Mouse (Mus musculus) gastrocnemius, adult 8-10 months (tissue): ENCODE measurements at regions not wholly inside any gene's neighbourhood (a gene's known extent, or its start where the extent isn't known, plus 50 kb on each side); places are given as distances from the start of the nearest gene placed in this dataset.
"Not testable (repeated sequence)": the region's sequence is repeated elsewhere in the genome, so short reads cannot be mapped to it uniquely, and the experiment has no call there.

Experiments used
- DNase-seq, 2 experiments: peaks; one replicate each; pipeline ENCODE4 v3.0.0; 2022; ENCODE audit warnings: low spot score in 2 of 2

GRCm38 (mm10) chr12:29356681-29357397, 171.3 kb upstream of the Myt1l start:
- DNase-seq = no peak

- DNase-seq = no peak
These were observed 166.9 kb upstream of the Myt1l start for GRCm38 (mm10) chr12:29361236-29361635.

GRCm38 (mm10) chr12:29367741-29368106, 160.5 kb upstream of the Myt1l start:
- DNase-seq = not testable (repeated sequence)

GRCm38 (mm10) chr12:29368107-29368819, 159.9 kb upstream of the Myt1l start:
- peak in 1 of 2 experiments; percentile 10 for DNase-seq

- no peak for DNase-seq
These were observed 159.4 kb upstream of the Myt1l start for GRCm38 (mm10) chr12:29368820-29369175.

- DNase-seq = no peak
These were observed 136.4 kb upstream of the Myt1l start for GRCm38 (mm10) chr12:29391756-29392155.

- no peak for DNase-seq
These were observed 133.9 kb upstream of the Myt1l start for GRCm38 (mm10) chr12:29394271-29394670.

- DNase-seq = no peak
These were observed 133.3 kb upstream of the Myt1l start for GRCm38 (mm10) chr12:29394881-29395280.

GRCm38 (mm10) chr12:29395401-29395982, 132.7 kb upstream of the Myt1l start:
- DNase-seq = no peak

GRCm38 (mm10) chr12:29404434-29404833, 123.8 kb upstream of the Myt1l start:
- DNase-seq = no peak

- DNase-seq = no peak
These were observed 118.7 kb upstream of the Myt1l start for GRCm38 (mm10) chr12:29409336-29410055.

GRCm38 (mm10) chr12:29433936-29434335, 94.2 kb upstream of the Myt1l start:
- DNase-seq = no peak

GRCm38 (mm10) chr12:29439343-29440019, 88.7 kb upstream of the Myt1l start:
- DNase-seq = no peak

- not testable (repeated sequence) for DNase-seq
These were observed 63.0 kb upstream of the Myt1l start for GRCm38 (mm10) chr12:29465201-29465600.
